Mouse (Mus musculus): Measurements from ENCODE around the gene Crym. TPM values are rescaled to one million over a fixed set of nuclear protein-coding genes. Genes with fewer than 3 reads are reported as not detected.

The Crym gene
- 12.4 and 12.7 TPM in 2 replicates for polyA plus RNA-seq (2014; fragmentation: Nextera tagmentation; extraction: Ambion mirVana)

DNA sequence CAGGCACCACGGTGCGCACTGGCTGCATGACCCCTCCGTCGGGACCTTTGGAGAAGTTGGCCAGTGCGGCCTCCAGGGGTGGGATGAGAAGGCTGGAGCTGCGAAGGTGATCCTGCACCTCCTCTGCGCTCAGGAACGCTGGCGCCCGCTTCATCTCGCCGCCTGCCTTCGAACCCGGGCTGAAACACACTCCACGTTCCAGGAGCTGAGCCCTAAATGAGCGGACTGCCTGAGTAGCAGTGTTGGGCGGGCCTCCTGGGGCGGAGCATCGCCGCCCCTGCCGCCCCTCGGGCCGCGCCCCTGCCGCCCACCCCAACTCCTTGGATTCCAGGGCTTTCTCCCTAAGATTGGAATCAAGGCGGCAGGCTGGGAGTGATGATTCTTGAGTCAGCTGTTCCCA, at the start of gene Crym:
TSS of gene Crym (minus strand) at position 341 of the 400 bp plus-strand sequence.
- Histone ChIP-seq H3K27me3 (ENCODE audit: control insufficient read depth, insufficient read depth, low read length) (peaks cover 25% of the 10 kb centered on the region), H3K36me3 (replicated peaks; ENCODE audit: control insufficient read depth, insufficient read depth) (no peaks in the 10 kb centered on the region), H3K4me1 (replicated peaks; ENCODE audit: control insufficient read depth, insufficient read depth, low read length) (peaks cover 8% of the 10 kb centered on the region; the same call in 1 of the 2 replicates), H3K9me3 (ENCODE audit: control insufficient read depth, low read length) (no peaks in the 10 kb centered on the region), H3K9ac (peak within 1 kb of the TSS; percentile 31; the same call in 1 of the 2 replicates), H3K4me2 (replicated peaks) (peak within 1 kb of the TSS; percentile 55), H3K27ac (no peak within 1 kb of the TSS), H3K4me3 (replicated peaks; ENCODE audit: low read length) (peak within 1 kb of the TSS; percentile 27)
- DNase-seq (ENCODE audit: low spot score), result no peak
- WGBS, result 2% methylated on average over 26 of the region's 26 CpGs
- ATAC-seq (ENCODE audit: low FRiP score), result no peak

DNA sequence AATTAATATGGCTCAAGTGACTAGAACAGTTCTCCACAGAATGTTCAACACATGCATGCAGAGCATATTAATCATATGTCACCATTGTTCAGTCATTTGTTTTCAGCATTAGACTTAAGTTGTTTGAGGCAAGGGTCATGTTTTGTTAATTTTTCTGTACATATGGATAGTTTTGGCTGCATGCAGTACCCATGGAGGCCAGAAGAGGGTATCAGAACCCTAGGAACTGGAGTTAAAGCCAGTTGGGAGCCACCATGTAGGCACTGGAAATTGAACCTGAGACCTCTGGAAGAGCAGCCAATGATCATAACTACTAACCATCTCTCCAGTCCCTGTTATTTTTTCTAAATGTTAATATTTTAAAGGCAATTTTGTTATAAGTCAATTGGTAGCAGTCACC, 39.2 kb upstream of the Crym start:
- H3K36me3 ChIP-seq (replicated peaks; ENCODE audit: control insufficient read depth, insufficient read depth), result no peaks in the 10 kb centered on the region
- ATAC-seq (ENCODE audit: low FRiP score) (no peak), DNase-seq (ENCODE audit: low spot score) (no peak)
- no peak overlapping the region for H3K9ac ChIP-seq
- H3K4me2 ChIP-seq (replicated peaks), result no peak overlapping the region
- no peaks in the 10 kb centered on the region for H3K4me1 ChIP-seq (replicated peaks; ENCODE audit: control insufficient read depth, insufficient read depth, low read length)
- H3K27me3 ChIP-seq (ENCODE audit: control insufficient read depth, insufficient read depth, low read length), result no peaks in the 10 kb centered on the region
- H3K27ac ChIP-seq, result no peak overlapping the region
- no peak overlapping the region for H3K4me3 ChIP-seq (replicated peaks; ENCODE audit: low read length)
- H3K9me3 ChIP-seq (ENCODE audit: control insufficient read depth, low read length), result no peaks in the 10 kb centered on the region

DNA sequence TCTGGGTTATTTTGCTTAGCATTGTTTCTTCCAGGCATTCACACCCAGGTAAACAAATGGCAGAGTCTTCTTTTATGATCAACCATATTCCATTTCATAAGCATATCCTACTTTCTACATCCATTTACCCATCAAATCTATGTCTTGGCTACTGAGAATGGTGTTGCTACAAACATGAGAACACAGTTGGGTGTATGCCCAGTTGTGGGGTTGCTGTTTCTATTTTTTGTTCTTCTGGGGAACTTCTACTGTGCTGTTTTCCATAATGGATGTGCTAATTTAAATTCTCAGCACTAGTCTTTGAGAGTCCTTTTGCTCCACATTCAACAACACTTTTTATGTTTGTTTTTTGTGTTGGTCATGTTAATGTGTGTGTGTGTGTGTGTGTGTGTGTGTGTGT, 26.6 kb upstream of the Crym start:
- Histone ChIP-seq H3K4me1 (replicated peaks; ENCODE audit: control insufficient read depth, insufficient read depth, low read length) (no peaks in the 10 kb centered on the region), H3K36me3 (replicated peaks; ENCODE audit: control insufficient read depth, insufficient read depth) (no peaks in the 10 kb centered on the region), H3K4me2 (replicated peaks) (no peak overlapping the region), H3K4me3 (replicated peaks; ENCODE audit: low read length) (no peak overlapping the region), H3K9me3 (ENCODE audit: control insufficient read depth, low read length) (no peaks in the 10 kb centered on the region), H3K9ac (no peak overlapping the region), H3K27ac (no peak overlapping the region), H3K27me3 (ENCODE audit: control insufficient read depth, insufficient read depth, low read length) (no peaks in the 10 kb centered on the region)
- ATAC-seq (ENCODE audit: low FRiP score) (no peak), DNase-seq (ENCODE audit: low spot score) (no peak)

DNA sequence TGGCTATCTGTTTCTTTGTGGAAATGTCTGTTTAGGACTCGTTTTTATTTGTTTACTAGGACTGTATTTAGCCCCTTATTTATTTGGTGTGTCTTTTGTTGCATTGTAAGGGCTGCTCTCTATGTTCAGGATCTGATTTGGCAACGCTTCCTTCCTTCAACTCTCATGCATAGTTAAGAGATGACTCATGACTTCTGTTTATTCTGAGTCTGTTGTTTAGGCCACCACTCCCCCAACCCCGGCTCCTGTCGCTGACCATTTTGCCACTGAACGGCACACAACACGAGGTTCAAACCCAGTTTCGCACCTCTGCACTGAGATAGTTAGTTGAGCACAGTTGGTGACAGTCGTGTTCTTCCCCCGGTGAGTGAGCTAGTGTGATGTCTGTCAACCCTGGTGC, 4.1 kb upstream of the Crym start:
- H3K4me2 ChIP-seq (replicated peaks), result no peak overlapping the region
- H3K9ac ChIP-seq, result no peak overlapping the region
- no peak overlapping the region for H3K4me3 ChIP-seq (replicated peaks; ENCODE audit: low read length)
- no peak for DNase-seq (ENCODE audit: low spot score)
- WGBS, result 72% methylated on average over 9 of the region's 9 CpGs
- ATAC-seq (ENCODE audit: low FRiP score), result no peak
- no peaks in the 10 kb centered on the region for H3K36me3 ChIP-seq (replicated peaks; ENCODE audit: control insufficient read depth, insufficient read depth)
- H3K27ac ChIP-seq, result no peak overlapping the region
- 0 out of 2 replicates have a peak, but pooled peaks cover 8% of the 10 kb centered on the region for H3K4me1 ChIP-seq (replicated peaks; ENCODE audit: control insufficient read depth, insufficient read depth, low read length)
- H3K9me3 ChIP-seq (ENCODE audit: control insufficient read depth, low read length), result no peaks in the 10 kb centered on the region
- H3K27me3 ChIP-seq (ENCODE audit: control insufficient read depth, insufficient read depth, low read length), result peaks cover 12% of the 10 kb centered on the region

DNA sequence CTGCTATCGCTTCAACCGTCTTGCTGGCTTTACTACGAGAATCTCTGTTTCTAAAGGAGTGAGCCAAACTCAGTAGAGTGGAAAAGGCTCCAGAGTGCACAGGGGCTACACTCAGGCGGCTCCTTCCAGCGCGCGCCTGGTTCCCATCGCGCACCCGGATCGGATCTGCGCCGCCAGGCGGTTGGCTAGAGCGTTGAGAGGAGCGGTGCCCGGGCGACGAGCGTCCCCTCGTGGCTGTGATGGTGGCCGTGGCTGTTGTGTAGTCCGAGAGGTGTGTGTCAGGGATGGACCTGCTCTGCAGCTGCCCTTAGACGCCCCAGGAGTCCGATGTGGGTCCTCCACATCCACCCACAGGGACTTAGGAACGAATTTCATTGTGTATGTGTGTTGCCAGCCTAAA, 1.9 kb upstream of the Crym start, which contains the start of gene Abca14:
TSS of gene Abca14 (plus strand) at position 173 of the 400 bp plus-strand sequence.
- Histone ChIP-seq H3K27ac (no peak within 1 kb of the TSS), H3K4me1 (replicated peaks; ENCODE audit: control insufficient read depth, insufficient read depth, low read length) (peaks cover 8% of the 10 kb centered on the region; the same call in 1 of the 2 replicates), H3K36me3 (replicated peaks; ENCODE audit: control insufficient read depth, insufficient read depth) (no peaks in the 10 kb centered on the region), H3K9me3 (ENCODE audit: control insufficient read depth, low read length) (no peaks in the 10 kb centered on the region), H3K27me3 (ENCODE audit: control insufficient read depth, insufficient read depth, low read length) (peaks cover 25% of the 10 kb centered on the region), H3K9ac (no peak within 1 kb of the TSS), H3K4me2 (replicated peaks) (peak within 1 kb of the TSS; percentile 26), H3K4me3 (replicated peaks; ENCODE audit: low read length) (no peak within 1 kb of the TSS)
- 4% methylated on average over 26 of the region's 26 CpGs for WGBS
- ATAC-seq (ENCODE audit: low FRiP score) (peak; percentile 87), DNase-seq (ENCODE audit: low spot score) (peak; percentile 79)

DNA sequence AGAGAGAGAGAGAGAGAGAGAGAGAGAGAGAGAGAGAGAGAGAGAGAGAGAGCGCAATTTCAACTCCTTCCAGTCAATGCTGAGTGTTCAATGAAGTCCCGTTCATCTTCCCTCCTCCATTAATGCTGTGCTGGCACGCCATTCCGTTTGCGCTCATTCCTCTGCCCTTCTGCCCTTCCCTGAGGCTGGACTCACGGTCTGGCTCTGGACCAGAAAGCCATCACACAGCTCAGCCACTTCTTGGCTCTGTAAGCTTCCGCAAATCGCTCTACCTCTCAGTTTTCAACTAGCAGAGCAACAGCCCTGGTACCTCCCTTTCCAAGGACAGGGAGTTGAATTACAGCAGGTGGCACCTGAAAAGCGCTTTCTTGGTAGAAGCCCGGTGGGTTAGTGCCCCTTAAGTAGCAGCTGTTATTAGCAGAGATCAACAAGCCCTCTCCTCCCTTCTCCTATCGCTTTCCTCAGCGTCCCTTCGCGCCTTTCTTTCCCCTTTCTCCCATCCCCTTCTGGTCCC, 623 bp downstream of the Crym start:
- Histone ChIP-seq H3K9me3 (ENCODE audit: control insufficient read depth, low read length) (no peaks in the 10 kb centered on the region), H3K36me3 (replicated peaks; ENCODE audit: control insufficient read depth, insufficient read depth) (no peaks in the 10 kb centered on the region), H3K4me1 (replicated peaks; ENCODE audit: control insufficient read depth, insufficient read depth, low read length) (peaks cover 8% of the 10 kb centered on the region; the same call in 1 of the 2 replicates), H3K9ac (peak overlapping the region; percentile 31; the same call in 1 of the 2 replicates), H3K27me3 (ENCODE audit: control insufficient read depth, insufficient read depth, low read length) (peaks cover 25% of the 10 kb centered on the region), H3K4me3 (replicated peaks; ENCODE audit: low read length) (peak overlapping the region; percentile 27), H3K27ac (no peak overlapping the region), H3K4me2 (replicated peaks) (peak overlapping the region; percentile 55)
- no peak; the same call in 1 of the 2 replicates for ATAC-seq (ENCODE audit: low FRiP score)
- WGBS, result 3% methylated on average over 14 of the region's 14 CpGs
- DNase-seq (ENCODE audit: low spot score), result no peak

DNA sequence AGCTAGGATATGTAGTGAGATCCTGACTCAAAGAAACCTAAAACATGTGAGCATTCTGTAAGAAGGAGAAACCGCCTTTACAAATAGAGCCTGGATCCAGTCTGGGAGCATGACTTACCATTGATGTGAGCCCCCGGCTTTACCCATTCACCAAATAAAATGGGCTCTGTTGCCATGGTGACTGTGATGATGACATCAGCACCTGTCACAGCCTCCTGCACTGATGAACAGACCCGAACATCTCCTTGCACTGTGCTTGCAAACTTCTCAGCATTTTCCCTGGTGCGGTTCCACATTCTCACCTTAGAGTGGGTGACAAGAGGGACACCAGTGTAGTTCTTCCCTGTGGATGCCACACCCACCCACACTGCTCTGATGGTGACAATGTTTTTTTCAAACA, 6.7 kb downstream of the Crym start:
- peaks cover 6% of the 10 kb centered on the region for H3K27me3 ChIP-seq (ENCODE audit: control insufficient read depth, insufficient read depth, low read length)
- H3K4me2 ChIP-seq (replicated peaks), result no peak overlapping the region
- WGBS, result 50% methylated on average over 4 of the region's 4 CpGs
- no peaks in the 10 kb centered on the region for H3K9me3 ChIP-seq (ENCODE audit: control insufficient read depth, low read length)
- no peaks in the 10 kb centered on the region for H3K36me3 ChIP-seq (replicated peaks; ENCODE audit: control insufficient read depth, insufficient read depth)
- DNase-seq (ENCODE audit: low spot score), result no peak
- 0 out of 2 replicates have a peak, but pooled peaks have one; percentile 27 for ATAC-seq (ENCODE audit: low FRiP score)
- no peak overlapping the region for H3K9ac ChIP-seq
- H3K27ac ChIP-seq, result no peak overlapping the region
- no peaks in the 10 kb centered on the region; the same call in 1 of the 2 replicates for H3K4me1 ChIP-seq (replicated peaks; ENCODE audit: control insufficient read depth, insufficient read depth, low read length)
- H3K4me3 ChIP-seq (replicated peaks; ENCODE audit: low read length), result no peak overlapping the region

DNA sequence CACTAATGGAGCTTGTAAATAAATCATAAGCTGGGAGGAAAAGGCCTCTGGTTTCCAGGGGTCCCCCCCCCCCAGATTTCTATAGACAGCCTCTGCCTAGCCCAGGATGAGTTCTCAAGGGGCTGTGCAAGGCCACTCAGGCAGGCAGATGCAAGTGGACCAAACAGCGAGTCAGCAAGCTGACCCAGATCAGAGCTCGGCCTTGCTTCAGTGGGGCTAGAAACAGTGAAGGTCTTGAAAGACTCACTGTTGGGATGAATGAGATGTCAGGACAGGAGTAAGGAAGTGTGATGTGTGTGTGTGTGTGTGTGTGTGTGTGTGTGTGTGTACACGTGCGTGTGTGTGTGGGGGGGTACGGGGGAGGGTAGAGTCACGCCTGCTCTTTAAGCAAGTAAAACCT, 9.1 kb downstream of the Crym start:
- Histone ChIP-seq H3K9ac (no peak overlapping the region), H3K36me3 (replicated peaks; ENCODE audit: control insufficient read depth, insufficient read depth) (no peaks in the 10 kb centered on the region), H3K9me3 (ENCODE audit: control insufficient read depth, low read length) (no peaks in the 10 kb centered on the region), H3K27me3 (ENCODE audit: control insufficient read depth, insufficient read depth, low read length) (no peaks in the 10 kb centered on the region), H3K4me3 (replicated peaks; ENCODE audit: low read length) (no peak overlapping the region), H3K4me1 (replicated peaks; ENCODE audit: control insufficient read depth, insufficient read depth, low read length) (no peaks in the 10 kb centered on the region; the same call in 1 of the 2 replicates), H3K27ac (no peak overlapping the region), H3K4me2 (replicated peaks) (no peak overlapping the region)
- WGBS, result 84% methylated on average over 6 of the region's 6 CpGs
- no peak for ATAC-seq (ENCODE audit: low FRiP score)
- DNase-seq (ENCODE audit: low spot score), result no peak

DNA sequence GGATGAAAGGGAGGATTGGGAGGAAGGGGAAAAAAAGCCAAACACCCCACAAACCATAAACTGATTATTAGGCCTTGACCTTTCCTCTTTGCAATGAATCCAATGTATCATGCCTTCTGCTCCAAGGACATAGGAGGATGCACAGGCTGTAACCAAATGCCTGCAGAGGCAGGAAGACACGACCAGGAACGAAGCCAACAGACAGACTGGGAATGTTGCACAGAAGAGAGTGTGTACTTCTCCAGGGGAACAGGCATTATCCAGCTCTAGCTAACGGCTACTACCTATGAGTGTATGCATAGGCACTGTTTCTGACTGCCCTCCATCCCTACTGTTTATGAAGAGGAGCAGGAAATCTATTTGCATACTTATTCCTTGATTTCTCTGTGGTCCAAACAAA, 9.7 kb downstream of the Crym start:
- H3K36me3 ChIP-seq (replicated peaks; ENCODE audit: control insufficient read depth, insufficient read depth), result no peaks in the 10 kb centered on the region
- H3K4me2 ChIP-seq (replicated peaks), result no peak overlapping the region
- no peak overlapping the region for H3K4me3 ChIP-seq (replicated peaks; ENCODE audit: low read length)
- ATAC-seq (ENCODE audit: low FRiP score), result no peak
- 68% methylated on average over 3 of the region's 3 CpGs for WGBS
- no peaks in the 10 kb centered on the region for H3K9me3 ChIP-seq (ENCODE audit: control insufficient read depth, low read length)
- no peaks in the 10 kb centered on the region; the same call in 1 of the 2 replicates for H3K4me1 ChIP-seq (replicated peaks; ENCODE audit: control insufficient read depth, insufficient read depth, low read length)
- no peak overlapping the region for H3K27ac ChIP-seq
- no peaks in the 10 kb centered on the region for H3K27me3 ChIP-seq (ENCODE audit: control insufficient read depth, insufficient read depth, low read length)
- no peak for DNase-seq (ENCODE audit: low spot score)
- no peak overlapping the region for H3K9ac ChIP-seq
